Mouse (Mus musculus) cerebellum, adult 2 months (tissue): ENCODE results near the gene Tpra1.

Experiments
- CTCF ChIP-seq: fragments of 200-500 bp; IDR thresholded peaks from 2 replicates; pipeline ENCODE4 v1.5.1; 2011; ENCODE audit warnings: low read depth, mild to moderate bottlenecking, control low read depth, low read length, moderate library complexity, borderline replicate concordance; ENCODE audit not compliant: insufficient read depth
- POLR2A ChIP-seq: fragments of 200-500 bp; IDR thresholded peaks from 2 replicates; pipeline ENCODE4 v1.6.1; 2011; ENCODE audit warnings: low read length, control low read depth, borderline replicate concordance; ENCODE audit not compliant: insufficient read depth

DNA sequence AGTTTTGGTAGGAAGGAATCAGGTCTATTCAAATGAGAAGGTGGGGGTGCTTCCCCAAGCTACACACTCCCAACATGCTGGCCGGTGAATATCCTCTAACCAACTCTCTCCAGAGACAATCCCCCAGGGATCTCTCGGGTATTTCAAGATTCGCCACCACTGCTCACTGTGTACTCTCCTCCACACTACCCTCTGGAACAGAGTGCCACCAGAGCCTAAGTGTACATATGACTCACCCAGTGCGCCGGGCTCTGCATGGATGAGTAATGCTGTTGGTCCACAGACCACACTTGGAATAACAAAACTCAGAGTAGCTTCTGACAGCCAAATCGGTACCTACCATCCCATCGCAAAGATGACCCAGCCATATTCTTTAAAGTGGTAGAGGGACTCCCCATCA lies 32.6 kb upstream of the Tpra1 start:
- TF ChIP-seq CTCF (no peak), POLR2A (no peak)
